Mouse (Mus musculus) intestine, embryonic 15.5 days (tissue): ENCODE data around the gene Tekt1. TPM values are rescaled to one million over a fixed set of nuclear protein-coding genes. Genes with fewer than 3 reads are reported as not detected.

Experiments used
- ATAC-seq: fragments of 200-750 bp; cut with Nextera tagmentation; 2 replicates; pipeline ENCODE4 v1.8.0; 2017; ENCODE audit warnings: moderate TSS enrichment, moderate library complexity
- H3K27ac ChIP-seq: fragments of 300-500 bp; sonication (generic); 2 replicates; pipeline ENCODE4 v1.5.1; 2015; ENCODE audit warnings: mild to moderate bottlenecking, inconsistent platforms
- H3K27me3 ChIP-seq: fragments of 300-500 bp; sonication (generic); replicated peaks from 2 replicates; pipeline ENCODE4 v1.6.1; 2015; ENCODE audit warnings: inconsistent platforms
- H3K36me3 ChIP-seq: fragments of 300-500 bp; sonication (generic); 2 replicates; pipeline ENCODE4 v1.6.1; 2015; ENCODE audit warnings: inconsistent platforms
- H3K4me1 ChIP-seq: fragments of 300-500 bp; sonication (generic); replicated peaks from 2 replicates; pipeline ENCODE4 v1.6.1; 2015; ENCODE audit warnings: inconsistent platforms
- H3K4me2 ChIP-seq: fragments of 300-500 bp; sonication (generic); replicated peaks from 2 replicates; pipeline ENCODE4 v1.6.1; 2015; ENCODE audit warnings: mild to moderate bottlenecking, inconsistent platforms
- H3K4me3 ChIP-seq: fragments of 300-500 bp; sonication (generic); replicated peaks from 2 replicates; pipeline ENCODE4 v1.5.1; 2015; ENCODE audit warnings: inconsistent platforms
- H3K9ac ChIP-seq: fragments of 300-500 bp; sonication (generic); 2 replicates; pipeline ENCODE4 v1.6.1; 2015; ENCODE audit warnings: inconsistent platforms
- H3K9me3 ChIP-seq: fragments of 300-500 bp; sonication (generic); 2 replicates; pipeline ENCODE4 v1.6.1; 2016; ENCODE audit warnings: inconsistent platforms
- WGBS: fragments of 180-500 bp; shearing (Covaris S2); methylation state at CpG from one replicate; pipeline ENCODE4 v1.1.7; 2015; 5-methylcytosine and 5-hydroxymethylcytosine counted together
- polyA plus RNA-seq: library from polyadenylated mRNA; unstranded; fragments of >200 nt; fragmentation: Nextera tagmentation; extraction: Ambion mirVana; gene quantifications from 2 replicates; pipeline ENCODE4 v1.2.1, GENCODE M21; 2015

The Tekt1 gene
- polyA plus RNA-seq, 1 experiment from 2014 or later, result 0.33 TPM

- H3K4me1 ChIP-seq, result no peaks in the 10 kb centered on the region
- H3K9me3 ChIP-seq, result no peaks in the 10 kb centered on the region
- H3K9ac ChIP-seq, result no peak overlapping the region
- H3K4me2 ChIP-seq, result no peak overlapping the region
- no peak overlapping the region for H3K4me3 ChIP-seq
- H3K27ac ChIP-seq, result no peak overlapping the region
- no peaks in the 10 kb centered on the region for H3K36me3 ChIP-seq
- 80% methylated on average over 4 of the region's 4 CpGs for WGBS
- ATAC-seq, result no peak
- H3K27me3 ChIP-seq, result no peaks in the 10 kb centered on the region
These were observed 17.1 kb upstream of the Tekt1 start for GRCm38 (mm10) chr11:72379351-72379750.

DNA sequence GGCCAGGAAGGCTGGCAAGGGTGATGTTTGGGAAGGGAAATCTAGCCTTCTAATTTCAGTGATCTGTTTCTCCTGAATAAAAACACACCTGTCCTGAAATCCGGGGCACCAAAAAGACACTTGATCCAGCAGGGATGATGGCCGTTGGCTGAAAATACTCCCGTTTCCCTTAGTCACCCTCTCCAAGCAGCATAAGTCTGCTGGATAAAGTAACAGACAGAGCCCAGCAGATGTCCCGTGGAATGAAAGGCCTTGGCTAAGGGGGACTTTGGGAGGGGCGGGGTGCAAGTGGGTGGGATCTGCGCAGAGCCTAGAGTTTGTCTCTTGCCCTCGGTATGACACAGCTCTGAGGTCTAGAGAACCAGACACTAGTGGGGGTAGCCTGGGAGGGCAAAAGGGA, 16.0 kb upstream of the Tekt1 start:
- Histone ChIP-seq H3K4me3 (no peak overlapping the region), H3K4me1 (no peaks in the 10 kb centered on the region), H3K27ac (no peak overlapping the region), H3K36me3 (no peaks in the 10 kb centered on the region), H3K9ac (no peak overlapping the region), H3K4me2 (no peak overlapping the region), H3K9me3 (no peaks in the 10 kb centered on the region), H3K27me3 (no peaks in the 10 kb centered on the region)
- ATAC-seq, result no peak
- WGBS, result 61% methylated on average over 7 of the region's 7 CpGs

GRCm38 (mm10) chr11:72376562-72376961, 14.3 kb upstream of the Tekt1 start:
- Histone ChIP-seq H3K4me3 (no peak overlapping the region), H3K27me3 (no peaks in the 10 kb centered on the region), H3K9ac (no peak overlapping the region), H3K36me3 (no peaks in the 10 kb centered on the region), H3K4me1 (no peaks in the 10 kb centered on the region), H3K27ac (no peak overlapping the region), H3K4me2 (no peak overlapping the region), H3K9me3 (no peaks in the 10 kb centered on the region)
- 73% methylated on average over 2 of the region's 2 CpGs for WGBS
- ATAC-seq, result no peak

DNA sequence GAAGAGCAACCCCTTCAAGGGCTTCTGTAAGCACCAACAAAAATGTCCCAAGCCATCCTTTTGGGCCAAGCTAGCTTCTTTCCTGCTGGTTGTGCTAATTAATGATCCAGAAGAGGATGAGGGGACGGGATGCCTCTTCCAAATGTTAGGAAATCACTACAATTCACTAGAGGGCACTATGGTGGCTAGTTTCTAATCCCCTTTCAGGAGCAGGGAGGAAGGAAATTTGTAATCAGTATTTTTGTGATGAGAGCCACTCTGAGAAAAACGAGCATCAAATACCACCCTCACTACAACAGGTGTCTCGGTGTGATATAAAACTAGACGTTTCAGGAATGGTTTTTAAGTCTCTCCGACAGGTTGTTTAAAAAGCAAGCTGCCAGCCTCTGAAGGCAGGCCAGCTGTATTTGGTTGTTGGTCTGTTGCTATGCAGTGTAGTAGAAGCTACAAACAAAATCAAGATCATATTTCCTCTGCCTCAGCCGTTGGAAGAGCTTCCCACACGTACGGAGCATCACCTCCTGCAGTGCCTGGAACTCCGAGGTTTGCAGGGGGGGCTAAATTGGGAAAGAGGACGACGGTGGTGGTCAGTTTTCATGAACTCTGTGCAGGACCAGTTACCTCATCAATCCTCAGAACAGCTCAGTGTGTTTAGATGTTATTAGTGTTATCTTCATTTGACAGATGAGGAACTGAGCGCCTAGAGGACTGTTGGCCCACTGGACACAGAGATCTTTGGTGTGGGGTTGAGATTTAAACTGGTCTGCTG, 7.8 kb upstream of the Tekt1 start:
- Histone ChIP-seq H3K9ac (no peak overlapping the region), H3K36me3 (no peaks in the 10 kb centered on the region), H3K4me1 (no peaks in the 10 kb centered on the region), H3K27me3 (no peaks in the 10 kb centered on the region), H3K4me2 (no peak overlapping the region), H3K4me3 (no peak overlapping the region), H3K9me3 (no peaks in the 10 kb centered on the region), H3K27ac (no peak overlapping the region)
- WGBS, result 20% methylated on average over 12 of the region's 12 CpGs
- no peak for ATAC-seq

GRCm38 (mm10) chr11:72367934-72368674, 5.9 kb upstream of the Tekt1 start:
- Histone ChIP-seq H3K4me1 (no peaks in the 10 kb centered on the region), H3K4me3 (no peak overlapping the region), H3K4me2 (no peak overlapping the region), H3K9me3 (no peaks in the 10 kb centered on the region), H3K36me3 (no peaks in the 10 kb centered on the region), H3K27ac (no peak overlapping the region), H3K9ac (no peak overlapping the region), H3K27me3 (no peaks in the 10 kb centered on the region)
- 68% methylated on average over 11 of the region's 11 CpGs for WGBS
- no peak for ATAC-seq

DNA sequence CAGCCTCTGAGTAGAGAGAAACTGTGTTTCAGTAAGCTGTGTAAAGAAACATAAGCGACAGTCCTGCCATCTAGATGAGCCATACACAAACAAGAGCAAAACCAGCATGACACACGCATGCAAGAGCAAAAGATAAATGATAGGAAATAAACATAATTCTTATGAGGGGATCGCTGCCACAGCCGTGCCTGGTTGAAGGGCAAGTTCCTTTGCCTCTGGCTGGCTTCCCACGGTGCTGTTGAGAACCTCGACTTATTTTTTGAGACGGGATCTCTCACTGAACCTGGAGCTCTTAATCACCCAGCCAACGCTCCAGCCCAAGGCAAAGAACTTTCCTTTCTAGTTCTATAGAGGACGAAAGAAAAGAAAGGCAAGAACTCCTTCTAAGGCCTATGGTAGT, 3.9 kb upstream of the Tekt1 start:
- 69% methylated on average over 9 of the region's 9 CpGs for WGBS
- H3K27ac ChIP-seq, result no peak overlapping the region
- H3K36me3 ChIP-seq, result no peaks in the 10 kb centered on the region
- peaks cover 7% of the 10 kb centered on the region for H3K4me1 ChIP-seq
- H3K4me3 ChIP-seq, result no peak overlapping the region
- no peak overlapping the region for H3K9ac ChIP-seq
- no peaks in the 10 kb centered on the region for H3K9me3 ChIP-seq
- H3K27me3 ChIP-seq, result no peaks in the 10 kb centered on the region
- no peak overlapping the region for H3K4me2 ChIP-seq
- no peak for ATAC-seq

DNA sequence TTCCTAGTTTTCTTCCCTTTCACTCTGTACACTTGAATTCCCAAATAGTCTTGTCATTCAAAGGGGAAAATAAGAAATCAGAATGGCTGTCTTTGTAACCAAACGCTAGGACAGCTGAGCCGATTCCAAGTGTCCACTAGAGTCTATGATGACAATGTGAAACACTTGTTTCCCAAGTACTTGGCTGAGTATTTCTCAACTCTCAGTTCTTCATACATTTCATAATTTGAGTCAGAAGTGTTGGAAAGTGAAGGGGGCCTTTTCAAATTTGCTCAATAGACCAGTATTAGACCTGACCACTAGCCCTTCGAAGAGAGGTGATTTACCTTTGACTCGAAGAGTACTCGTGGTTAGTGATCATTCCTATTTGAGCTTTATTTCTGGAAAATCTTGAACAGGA, 2.3 kb upstream of the Tekt1 start:
- no peak overlapping the region for H3K27ac ChIP-seq
- H3K27me3 ChIP-seq, result no peaks in the 10 kb centered on the region
- WGBS, result 94% methylated on average over 5 of the region's 5 CpGs
- no peak overlapping the region for H3K9ac ChIP-seq
- H3K36me3 ChIP-seq, result no peaks in the 10 kb centered on the region
- H3K4me2 ChIP-seq, result no peak overlapping the region
- peaks cover 7% of the 10 kb centered on the region for H3K4me1 ChIP-seq
- no peaks in the 10 kb centered on the region for H3K9me3 ChIP-seq
- no peak overlapping the region for H3K4me3 ChIP-seq
- ATAC-seq, result no peak

GRCm38 (mm10) chr11:72363523-72364240, 1.4 kb upstream of the Tekt1 start:
- Histone ChIP-seq H3K4me3 (no peak overlapping the region), H3K9me3 (no peaks in the 10 kb centered on the region), H3K4me2 (no peak overlapping the region), H3K4me1 (peaks cover 7% of the 10 kb centered on the region), H3K9ac (no peak overlapping the region), H3K27ac (no peak overlapping the region), H3K36me3 (no peaks in the 10 kb centered on the region), H3K27me3 (no peaks in the 10 kb centered on the region)
- ATAC-seq, result no peak
- WGBS, result 67% methylated on average over 8 of the region's 8 CpGs

DNA sequence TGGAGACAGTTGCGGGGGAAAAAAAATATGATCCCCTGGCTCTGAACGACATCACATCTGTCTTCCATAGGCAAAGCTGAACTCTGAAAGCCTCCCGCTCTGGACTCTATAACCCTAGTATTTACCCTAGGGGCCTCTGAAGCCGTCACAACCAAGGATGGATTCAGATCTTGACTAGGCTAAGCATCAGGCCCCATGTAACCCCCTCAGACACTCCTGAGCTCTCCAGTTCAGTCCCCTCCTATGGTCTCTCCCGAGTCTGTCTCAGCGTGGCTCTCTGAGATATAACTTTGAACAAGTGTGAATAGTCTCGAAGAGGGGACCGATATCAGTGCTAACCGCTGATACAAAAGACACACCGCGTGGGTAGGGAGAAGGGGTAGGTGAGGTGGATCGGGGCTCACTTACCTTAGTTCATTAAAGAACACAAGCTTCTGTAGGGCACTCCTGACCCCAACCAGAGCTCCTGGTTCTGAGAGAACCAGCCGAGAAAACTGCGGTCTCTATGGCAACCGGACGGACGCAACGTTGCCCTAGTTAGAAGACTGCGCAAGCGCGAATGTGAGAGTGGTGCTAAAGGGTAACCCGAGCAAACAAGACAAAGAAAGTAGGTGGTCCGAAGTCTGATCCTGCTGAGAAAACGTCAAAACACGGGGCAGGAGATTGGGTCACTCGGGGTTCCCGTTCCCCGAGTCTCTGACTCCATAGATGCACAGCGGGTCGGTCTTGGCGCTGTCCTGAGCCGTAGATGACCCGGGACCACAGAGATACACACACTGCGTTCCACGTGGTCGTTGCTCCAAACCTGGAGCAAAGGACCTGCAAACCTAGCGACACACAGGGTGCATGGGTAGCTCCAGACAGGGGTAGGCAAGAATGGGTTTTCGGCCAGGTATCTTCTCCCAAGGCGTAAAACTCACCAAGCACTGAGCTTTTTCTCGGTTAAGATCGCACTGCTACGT, 576 bp downstream of the Tekt1 start:
- H3K4me3 ChIP-seq, result peak overlapping the region; percentile 40
- peak; percentile 89 for ATAC-seq
- H3K36me3 ChIP-seq, result no peaks in the 10 kb centered on the region
- H3K9ac ChIP-seq, result peak overlapping the region; percentile 26
- peak overlapping the region; percentile 78 for H3K4me2 ChIP-seq
- H3K27ac ChIP-seq, result no peak overlapping the region
- no peaks in the 10 kb centered on the region for H3K27me3 ChIP-seq
- peaks cover 7% of the 10 kb centered on the region for H3K4me1 ChIP-seq
- no peaks in the 10 kb centered on the region for H3K9me3 ChIP-seq
- 7% methylated on average over 42 of the region's 42 CpGs for WGBS

DNA sequence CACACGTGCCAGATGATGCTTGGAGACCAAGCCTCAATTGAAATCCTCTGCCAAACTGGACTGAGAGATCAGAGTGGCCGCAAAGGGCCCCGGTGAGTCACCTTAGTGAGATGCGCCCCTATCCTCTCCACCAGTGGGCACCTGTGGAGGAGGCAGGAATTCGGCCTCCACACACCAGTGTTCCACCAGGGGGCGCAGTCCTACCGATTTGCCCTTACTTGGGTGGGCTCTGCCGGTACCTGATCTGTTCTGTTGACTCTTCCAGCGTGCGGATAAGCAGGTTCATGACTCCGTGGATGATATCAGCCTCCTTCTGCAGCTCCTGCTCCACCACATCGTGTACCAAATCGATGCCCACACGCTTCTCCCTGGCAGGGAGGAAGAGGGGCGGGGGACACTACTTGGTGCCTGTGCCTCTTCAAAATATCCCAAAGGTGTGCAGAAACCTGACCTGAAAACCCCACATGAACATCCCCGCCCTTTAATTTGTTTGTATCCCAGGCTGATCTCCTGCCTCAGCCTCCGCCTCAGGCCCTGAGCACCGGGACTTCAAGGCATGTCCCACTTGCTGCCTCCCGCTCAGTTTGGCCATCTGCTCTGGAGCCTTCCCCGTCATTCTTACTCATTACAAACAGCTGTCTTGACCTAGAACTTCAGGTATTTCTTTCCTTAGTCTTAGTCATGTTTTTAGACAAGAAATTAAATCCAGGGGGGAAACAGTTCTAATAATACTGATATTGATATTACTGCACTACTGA, 7.1 kb downstream of the Tekt1 start:
- Histone ChIP-seq H3K9ac (no peak overlapping the region), H3K4me2 (peak overlapping the region; percentile 45), H3K9me3 (no peaks in the 10 kb centered on the region), H3K4me1 (no peaks in the 10 kb centered on the region; the same call in 1 of the 2 replicates), H3K36me3 (no peaks in the 10 kb centered on the region), H3K27ac (no peak overlapping the region), H3K27me3 (no peaks in the 10 kb centered on the region), H3K4me3 (no peak overlapping the region)
- 22% methylated on average over 20 of the region's 20 CpGs for WGBS
- peak; percentile 67 for ATAC-seq

DNA sequence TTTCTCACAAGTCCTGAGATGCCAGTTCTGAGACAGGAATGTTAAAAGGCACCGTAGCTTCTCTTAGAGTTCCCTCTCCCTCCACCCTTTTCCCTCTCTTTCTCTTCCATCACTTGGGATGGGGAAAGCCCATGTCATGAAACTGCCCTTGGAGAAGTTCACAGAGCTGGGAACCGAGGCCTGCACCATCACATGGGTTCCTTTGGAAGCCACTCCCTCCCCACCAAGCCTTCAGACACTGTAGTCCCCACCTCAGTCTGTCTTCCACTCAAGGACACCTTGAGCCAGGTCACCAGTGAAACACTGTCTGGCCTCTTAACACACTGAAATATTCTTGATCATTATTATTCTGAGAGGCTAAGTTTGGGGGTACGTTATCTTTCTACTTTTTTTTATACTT, 9.1 kb downstream of the Tekt1 start:
- 78% methylated on average over 3 of the region's 3 CpGs for WGBS
- Histone ChIP-seq H3K4me3 (no peak overlapping the region), H3K27ac (no peak overlapping the region), H3K9ac (no peak overlapping the region), H3K27me3 (no peaks in the 10 kb centered on the region), H3K36me3 (no peaks in the 10 kb centered on the region), H3K4me1 (peaks cover 7% of the 10 kb centered on the region), H3K9me3 (no peaks in the 10 kb centered on the region), H3K4me2 (no peak overlapping the region)
- no peak for ATAC-seq
